7 mouse cellular contexts compared by ENCODE assay signal in genomic region chr6:124542284-124542683, GRCm38 (mm10). TPM values are rescaled to one million over a fixed set of nuclear protein-coding genes. Genes with fewer than 3 reads are reported as not detected.
DNase-seq lines count a peak whose midpoint lies in the region; TF ChIP-seq lines count a peak whose summit lies in the region.
"Not testable (repeated sequence)": the region's sequence is repeated elsewhere in the genome, so short reads cannot be mapped to it uniquely, and the experiment has no call there.

Gene C1s1 (minus strand): TSS chr6:124542359.

- peak; percentile 68 for TF ChIP-seq CTCF in left cerebral cortex, adult 2 months (IDR thresholded peaks at IDR 0.05)

- DNase-seq in adrenal gland, postnatal 14 days = peak; percentile 72
- DNase-seq in embryo, embryonic 11 days = peak; percentile 50
- DNase-seq in gonadal fat pad, adult 2 months (ENCODE audit: low read depth) = not testable (repeated sequence)
- DNase-seq in kidney, adult 18-20 months = peak; percentile 59
- DNase-seq in left cerebral cortex, adult 2 months (ENCODE audit: extremely low spot score in 1 of 2, low spot score in 2 of 2) = peak; percentile 26 to 49
- peak; percentile 86 for DNase-seq in lung, postnatal 36 days
- peak; percentile 48 for DNase-seq in skeletal muscle tissue, adult 2 months (ENCODE audit: low read depth, low spot score)

- not testable (repeated sequence) for H3K4me3 ChIP-seq in left cerebral cortex, adult 2 months

- intact Hi-C loops in left cerebral cortex, adult 2 months (cut with DNase I) = loop anchor here (1.0 to 2.0 kb wide), 3 partner anchors 29 to 61 kb away; partner anchors contain the start of genes C1ra and C1rl

- H3K27ac ChIP-seq in left cerebral cortex, adult 2 months = not testable (repeated sequence)

RNA-seq across cellular contexts. Expression of gene C1s1, which starts in this region (rescaled TPM):
- total RNA-seq in adrenal gland, postnatal 14 days (2021) = 51.8 and 66.5 TPM in 2 replicates
- 141 and 152 TPM in 2 replicates for polyA plus RNA-seq in gonadal fat pad, adult 2 months (2012; rRNA removed)
- 1 to 10 TPM; 1.2 to 1.5 TPM for total RNA-seq in left cerebral cortex, adult 2 months (2021)

Comparison
In these comparisons a context has a peak if more than half of its experiments do, and no peak if none do; other contexts are left out.
1. RNA of gene C1s1 (total RNA-seq): 51.8 to 66.5 TPM in adrenal gland, postnatal 14 days; 1.2 to 1.5 TPM in left cerebral cortex, adult 2 months; every median in the first group is over 10 times any median in the second.